Mouse (Mus musculus) stomach, postnatal 0 days (tissue): ENCODE measurements around the gene Ncoa3.

Experiments
- CTCF ChIP-seq: IDR thresholded peaks from 2 replicates; pipeline ENCODE4 v1.5.1; 2016; ENCODE audit warnings: antibody characterized with exemption, low read depth, mild to moderate bottlenecking, moderate library complexity
- EP300 ChIP-seq: optimal IDR thresholded peaks from 2 replicates; pipeline ENCODE3; 2016; ENCODE audit warnings: antibody characterized with exemption

GRCm38 (mm10) chr2:166039681-166040080 is 47.2 kb downstream of the Ncoa3 start:
- TF ChIP-seq CTCF (no peak), EP300 (no peak)
